ENCODE assay signal across 23 mouse cellular contexts in genomic region chr6:101078294-101078693, GRCm38 (mm10).
"Had no signal": no experiment of that assay in that cellular context is flagged by ENCODE, and none has a peak within 500 bp of the region (broad histone marks: within the 10 kb centered on the region; RNA-seq: fewer than 3 reads in every experiment).

No protein-coding gene starts in this region.

- H3K4me1 ChIP-seq: heart, embryonic 13.5 days; heart, embryonic 15.5 days had no signal

- H3K27ac ChIP-seq: heart, adult 2 months; heart, embryonic 13.5 days; heart, embryonic 15.5 days; hindbrain, embryonic 15.5 days; hindbrain, postnatal 0 days; kidney, embryonic 15.5 days; kidney, postnatal 0 days; left cerebral cortex, adult 2 months; limb, embryonic 10.5 days; limb, embryonic 12.5 days had no signal

- H3K9ac ChIP-seq: heart, embryonic 13.5 days; heart, embryonic 15.5 days; hindbrain, embryonic 15.5 days; kidney, embryonic 15.5 days; limb, embryonic 12.5 days had no signal

- H3K9me3 ChIP-seq: heart, embryonic 13.5 days; heart, embryonic 15.5 days; hindbrain, embryonic 15.5 days; kidney, embryonic 15.5 days; limb, embryonic 10.5 days; limb, embryonic 12.5 days had no signal

- DNase-seq: gastrocnemius, postnatal 14 days; gastrocnemius, postnatal 36 days; heart, adult 11 months; heart, adult 2 months; heart, postnatal 14 days; heart, postnatal 36 days; kidney, adult 11 months; kidney, postnatal 14 days; layer of hippocampus, adult 9-11 months; layer of hippocampus, postnatal 36 days; liver had no signal

- H3K4me2 ChIP-seq: heart, embryonic 11.5 days; heart, embryonic 13.5 days; heart, embryonic 15.5 days; hindbrain, embryonic 15.5 days; kidney, embryonic 15.5 days; limb, embryonic 12.5 days had no signal

- ATAC-seq: forebrain, embryonic 16.5 days; hindbrain, postnatal 0 days; intestine, embryonic 16.5 days had no signal

- H3K36me3 ChIP-seq: heart, embryonic 13.5 days; heart, embryonic 15.5 days; hindbrain, embryonic 15.5 days; kidney, embryonic 15.5 days; limb, embryonic 10.5 days; limb, embryonic 12.5 days had no signal

- H3K4me3 ChIP-seq: heart, adult 2 months; heart, embryonic 13.5 days; heart, embryonic 15.5 days; hindbrain, embryonic 15.5 days; kidney, embryonic 15.5 days; left cerebral cortex, adult 2 months; limb, embryonic 10.5 days; limb, embryonic 12.5 days had no signal

- H3K27me3 ChIP-seq: heart, embryonic 13.5 days; heart, embryonic 15.5 days; hindbrain, embryonic 15.5 days; kidney, embryonic 15.5 days; limb, embryonic 12.5 days had no signal
